Mouse (Mus musculus): ENCODE measurements around the gene Ccdc61.
"Not testable (repeated sequence)": the region's sequence is repeated elsewhere in the genome, so short reads cannot be mapped to it uniquely, and the experiment has no call there.

Gene Ccdc61

DNA sequence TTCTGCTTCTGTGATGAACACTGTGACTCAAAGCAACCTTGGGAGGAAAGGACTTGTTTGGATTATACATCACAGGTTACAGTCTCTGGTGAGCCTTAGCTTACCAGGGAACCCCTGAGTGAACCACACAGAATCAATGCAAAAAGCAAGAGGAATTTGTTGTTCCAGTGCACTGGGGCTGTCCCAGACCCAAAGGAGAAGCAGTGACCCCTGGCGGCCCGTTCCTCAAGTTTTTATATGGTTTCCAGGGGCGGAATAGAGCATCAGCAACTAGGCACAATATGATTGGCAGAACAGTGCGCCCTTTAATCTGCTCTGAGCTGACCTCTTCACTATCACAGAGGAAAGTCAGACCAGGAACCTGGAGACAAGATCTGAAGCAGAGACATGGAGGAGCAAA, 6.0 kb upstream of the Ccdc61 start:
- DNase-seq (ENCODE audit: low spot score in 2 of 2) = no peak

DNA sequence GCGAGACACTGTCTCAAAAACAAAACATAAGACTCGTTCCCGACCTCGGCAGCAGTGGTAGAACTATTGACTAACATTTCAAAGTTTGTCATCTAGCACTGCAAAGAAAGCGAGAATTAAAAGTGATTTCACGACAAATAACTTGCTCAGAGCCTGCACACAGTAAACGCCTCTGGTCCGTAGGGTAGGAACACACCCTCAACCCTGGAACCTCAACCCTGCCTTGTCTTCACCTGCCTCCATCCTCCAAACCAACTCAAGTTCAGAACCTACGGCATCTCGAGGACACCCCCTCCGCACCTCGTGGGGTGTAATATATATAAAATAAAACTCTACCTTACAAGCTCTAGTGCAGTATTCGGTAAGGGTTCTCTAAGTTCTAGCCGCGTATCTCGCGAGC, 418 bp downstream of the Ccdc61 start:
- no peak for DNase-seq (ENCODE audit: low spot score in 2 of 2)

GRCm38 (mm10) chr7:18904971-18905370, 5.2 kb downstream of the Ccdc61 start:
- no peak for DNase-seq (ENCODE audit: low spot score in 2 of 2)

GRCm38 (mm10) chr7:18902486-18902885, 7.7 kb downstream of the Ccdc61 start:
- no peak for DNase-seq (ENCODE audit: low spot score in 2 of 2)

GRCm38 (mm10) chr7:18900513-18900912, 9.7 kb downstream of the Ccdc61 start:
- no peak for DNase-seq (ENCODE audit: low spot score in 2 of 2)

GRCm38 (mm10) chr7:18896536-18896935, 13.7 kb downstream of the Ccdc61 start:
- peak in 1 of 2 experiments; percentile 20 for DNase-seq (ENCODE audit: low spot score in 2 of 2)

GRCm38 (mm10) chr7:18893651-18894430, 16.4 kb downstream of the Ccdc61 start:
- peak in 1 of 2 experiments; percentile 36 for DNase-seq (ENCODE audit: low spot score in 2 of 2)

DNA sequence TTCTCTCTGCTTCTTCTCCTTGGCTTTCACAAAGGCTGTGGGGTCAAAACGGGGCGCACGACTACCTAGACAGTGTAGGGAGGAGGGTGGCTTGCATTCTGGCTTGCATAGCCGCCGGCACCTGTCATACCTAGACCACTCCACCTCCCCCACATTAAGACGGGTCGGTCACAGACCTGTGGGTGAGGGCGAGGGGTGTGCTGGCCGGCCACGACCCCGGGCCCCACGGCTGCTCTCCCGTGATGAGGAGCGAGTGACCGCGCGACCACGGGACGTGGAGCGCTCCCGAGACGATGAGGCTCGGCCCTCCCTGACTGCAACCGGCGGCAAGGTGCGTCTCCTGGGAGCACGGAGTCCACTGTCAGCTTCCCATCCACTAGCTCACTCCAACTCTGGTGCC, 17.2 kb downstream of the Ccdc61 start:
- no peak for DNase-seq (ENCODE audit: low spot score in 2 of 2)

GRCm38 (mm10) chr7:18891872-18892599, 18.2 kb downstream of the Ccdc61 start:
- peak; percentile 87 to 91 for DNase-seq (ENCODE audit: low spot score in 2 of 2)

GRCm38 (mm10) chr7:18890848-18891247, 19.4 kb downstream of the Ccdc61 start:
- no peak for DNase-seq (ENCODE audit: low spot score in 2 of 2)

- no peak for DNase-seq (ENCODE audit: low spot score in 2 of 2)
These were observed 23.3 kb downstream of the Ccdc61 start for GRCm38 (mm10) chr7:18886963-18887362.

- no peak for DNase-seq (ENCODE audit: low spot score in 2 of 2)
These were observed 25.3 kb downstream of the Ccdc61 start for GRCm38 (mm10) chr7:18884745-18885422.

DNA sequence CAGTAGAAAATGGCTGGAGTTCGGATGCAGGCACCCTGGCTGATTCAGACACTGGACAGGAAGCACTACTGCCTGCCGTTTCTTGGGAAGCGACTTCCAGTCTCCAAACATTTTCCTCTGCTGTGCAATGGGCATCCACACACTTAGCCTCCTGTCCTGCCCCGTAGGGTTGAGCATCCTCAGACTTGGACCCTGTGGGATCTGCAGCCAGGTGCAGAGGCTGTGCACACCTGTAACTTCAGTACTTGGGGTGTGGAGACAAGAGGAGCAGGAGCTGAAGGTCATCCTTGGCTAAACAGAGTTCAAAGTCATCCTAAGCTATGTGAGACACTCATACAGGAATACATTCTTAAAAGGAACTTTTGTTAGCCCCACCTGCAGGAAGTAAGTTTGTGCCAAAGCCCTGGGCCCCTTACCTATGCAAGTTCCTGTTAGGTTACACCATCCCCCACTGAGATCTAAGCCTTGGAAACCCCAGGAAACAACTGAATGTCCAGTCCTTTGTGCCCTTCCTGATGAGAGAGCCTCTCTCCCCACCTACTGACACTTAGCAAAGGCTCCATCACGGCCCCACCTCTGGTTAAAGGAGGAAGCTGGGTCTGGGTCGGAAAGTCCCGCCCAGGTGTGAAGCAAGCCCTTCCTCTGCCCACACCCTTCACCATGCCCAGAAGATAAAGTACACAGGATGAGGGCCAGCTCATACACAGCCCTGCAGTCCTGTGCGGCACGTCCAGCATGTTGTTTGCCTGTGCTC, 26.0 kb downstream of the Ccdc61 start:
- no peak for DNase-seq (ENCODE audit: low spot score in 2 of 2)

DNA sequence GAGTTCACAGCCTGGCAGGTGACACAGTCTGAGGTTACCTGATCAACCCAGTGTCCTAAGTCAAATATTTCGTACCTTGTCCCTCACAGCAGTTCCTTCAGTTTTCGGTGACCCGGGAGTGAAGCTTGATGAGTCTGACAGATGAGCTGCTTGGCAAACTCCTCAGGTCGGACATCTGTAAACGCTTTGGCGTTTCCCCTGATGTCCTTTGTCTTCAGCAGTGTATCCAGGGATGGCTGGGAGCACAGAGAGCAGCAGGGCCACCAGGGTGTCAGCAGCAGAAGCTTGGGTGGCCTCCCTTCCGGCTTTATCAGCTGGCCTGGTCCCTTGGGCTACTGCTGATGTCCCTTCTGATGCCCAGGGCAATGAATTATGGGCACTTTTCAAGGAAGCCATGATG, 31.5 kb downstream of the Ccdc61 start:
- no peak for DNase-seq (ENCODE audit: low spot score in 2 of 2)

DNA sequence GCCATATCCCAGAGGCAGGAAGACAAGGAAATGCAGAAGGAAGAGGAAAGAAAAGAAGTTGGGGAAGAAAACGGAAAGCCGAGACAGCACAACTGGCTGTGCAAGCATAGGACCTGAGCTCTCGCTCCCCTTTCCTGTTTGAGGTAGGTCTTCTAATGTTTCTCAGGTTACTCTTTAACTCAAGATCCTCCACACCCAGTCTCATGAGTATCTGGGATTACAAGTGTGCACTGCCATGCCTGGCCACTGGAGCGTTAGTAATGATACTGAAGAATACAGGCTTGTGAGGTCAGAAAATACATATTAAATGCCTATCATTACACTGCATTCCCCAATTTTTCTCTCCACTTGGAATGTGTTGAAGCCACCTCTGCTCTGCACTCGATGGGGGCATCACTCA, 34.8 kb downstream of the Ccdc61 start:
- DNase-seq (ENCODE audit: low spot score in 2 of 2) = no peak

DNA sequence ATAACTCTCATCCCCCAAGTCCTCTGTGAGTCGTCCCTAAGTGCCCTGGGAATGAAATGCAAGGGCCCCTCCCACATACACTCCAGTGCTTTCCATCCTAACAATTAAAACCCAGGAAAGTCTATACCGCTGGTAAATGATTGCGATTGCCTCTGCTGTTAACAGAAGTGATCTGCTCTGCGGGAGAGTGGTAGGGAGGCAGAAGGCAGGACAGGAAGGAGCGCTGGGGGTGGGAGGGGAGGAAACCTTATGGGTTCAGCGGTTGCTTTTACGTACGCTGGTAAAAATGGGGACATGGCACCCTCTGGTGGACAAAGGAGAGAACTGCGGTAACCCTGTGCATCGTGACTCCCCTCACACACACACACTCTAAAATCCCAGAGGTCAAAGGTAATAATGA, 37.0 kb downstream of the Ccdc61 start:
- peak in 1 of 2 experiments; percentile 44 for DNase-seq (ENCODE audit: low spot score in 2 of 2)

GRCm38 (mm10) chr7:18872816-18873215, 37.4 kb downstream of the Ccdc61 start:
- DNase-seq (ENCODE audit: low spot score in 2 of 2) = no peak

- no peak for DNase-seq (ENCODE audit: low spot score in 2 of 2)
These were observed 38.0 kb downstream of the Ccdc61 start for GRCm38 (mm10) chr7:18872014-18872802.

GRCm38 (mm10) chr7:18871031-18871430, 39.2 kb downstream of the Ccdc61 start, which contains the start of gene Pglyrp1:
Pglyrp1 (plus strand) TSS chr7:18871331.
- not testable (repeated sequence) for DNase-seq (ENCODE audit: low spot score in 2 of 2)

GRCm38 (mm10) chr7:18868491-18868890, 41.7 kb downstream of the Ccdc61 start:
- no peak for DNase-seq (ENCODE audit: low spot score in 2 of 2)

DNA sequence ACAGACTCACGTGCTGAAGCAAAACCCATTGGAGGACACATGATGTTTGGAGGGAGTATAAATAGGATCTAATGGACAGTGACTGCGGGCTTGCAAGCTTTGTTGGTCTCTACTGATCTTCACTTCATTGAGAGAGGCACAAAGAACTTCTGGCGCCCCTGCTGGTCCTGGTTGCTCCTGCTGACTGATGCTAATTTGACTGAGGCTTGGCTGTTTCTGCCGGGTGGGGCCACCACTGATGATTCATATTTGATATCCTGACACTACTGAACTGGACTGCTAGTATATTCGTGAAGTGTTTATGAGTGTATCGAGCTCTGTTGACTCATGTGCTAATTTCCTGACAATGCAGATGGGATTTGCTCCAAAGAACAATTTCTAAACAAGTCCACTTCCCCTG, 47.4 kb downstream of the Ccdc61 start:
- no peak for DNase-seq (ENCODE audit: low spot score in 2 of 2)
